Mouse (Mus musculus): ENCODE results near the gene Lyrm7.

- no peak for TF ChIP-seq POLR2A (IDR thresholded peaks at IDR 0.05; ENCODE audit: borderline replicate concordance, extremely low read depth, insufficient read depth, insufficient read length, poor library complexity, severe bottlenecking)
- no peak for TF ChIP-seq CTCF (IDR thresholded peaks at IDR 0.05; ENCODE audit: borderline replicate concordance, extremely low read depth, insufficient read depth, insufficient read length)
Measured at GRCm38 (mm10) chr11:54865330-54866085, 4.8 kb upstream of the Lyrm7 start.

Data from brain, embryonic 14.5 days (tissue).